Mouse (Mus musculus) lung, postnatal 0 days (tissue): ENCODE results near the gene Gsto2.

Source experiments
- CTCF ChIP-seq: IDR thresholded peaks from 2 replicates; pipeline ENCODE4 v1.5.1; 2016; ENCODE audit warnings: antibody characterized with exemption, mild to moderate bottlenecking
- EP300 ChIP-seq: IDR thresholded peaks from 2 replicates; pipeline ENCODE4 v1.6.1; 2016; ENCODE audit warnings: antibody characterized with exemption, mild to moderate bottlenecking, control low read depth

DNA sequence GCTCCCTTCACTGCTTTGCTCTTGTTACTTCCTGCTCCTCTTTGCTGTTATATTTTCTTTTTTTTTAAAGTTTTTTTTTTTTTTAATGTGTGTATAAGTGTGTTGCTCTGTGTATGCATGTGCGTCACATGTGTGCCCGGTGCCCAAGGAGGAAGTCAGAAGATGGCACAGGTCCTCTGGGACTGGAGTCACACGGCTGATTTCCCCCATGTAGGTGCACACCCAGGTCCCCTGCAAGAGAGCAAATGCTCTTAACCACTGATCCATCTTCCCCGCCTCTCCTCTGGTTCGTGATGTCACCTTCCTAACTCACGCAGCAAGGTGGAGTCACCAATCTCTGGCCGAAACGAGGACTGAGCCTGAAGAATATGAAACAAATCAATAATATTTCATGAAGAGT is 22.7 kb downstream of the Gsto2 start:
- TF ChIP-seq CTCF = no peak
- TF ChIP-seq EP300 = no peak
